Mouse (Mus musculus) bone marrow macrophage, adult 2 months (primary cell): ENCODE data around the gene Fndc11. TPM values are rescaled to one million over a fixed set of nuclear protein-coding genes. Genes with fewer than 3 reads are reported as not detected.

Source experiments
- H3K27ac ChIP-seq: 2 replicates; pipeline ENCODE4 v1.5.1; 2012; ENCODE audit warnings: low read depth, low read length; ENCODE audit not compliant: insufficient read depth
- H3K4me1 ChIP-seq: 2 replicates; pipeline ENCODE4 v1.6.1; 2012; ENCODE audit warnings: low read length; ENCODE audit not compliant: control insufficient read depth, insufficient read depth
- H3K4me3 ChIP-seq: 2 replicates; pipeline ENCODE4 v1.5.1; 2012; ENCODE audit warnings: mild to moderate bottlenecking, low read length, moderate library complexity; ENCODE audit not compliant: insufficient read depth
- CTCF ChIP-seq: IDR thresholded peaks from 2 replicates; pipeline ENCODE4 v1.5.1; 2012; ENCODE audit warnings: low read depth, mild to moderate bottlenecking, low read length, moderate library complexity
- POLR2A ChIP-seq: IDR thresholded peaks from 2 replicates; pipeline ENCODE4 v1.6.1; 2012; ENCODE audit warnings: mild to moderate bottlenecking, low read depth, low read length, borderline replicate concordance
- polyA plus RNA-seq: library from polyadenylated mRNA; stranded (reverse); fragments of >200 nt; gene quantifications from 2 replicates; pipeline ENCODE4 v1.2.4, GENCODE M21; 2012; ENCODE audit not compliant: missing spikeins, insufficient read depth, insufficient read length

Fndc11 gene
- polyA plus RNA-seq, 1 experiment = not detected

- H3K4me1 ChIP-seq = peaks cover 3% of the 10 kb centered on the region
- no peak for TF ChIP-seq POLR2A
- TF ChIP-seq CTCF = no peak
- no peak overlapping the region for H3K4me3 ChIP-seq
- H3K27ac ChIP-seq = no peak overlapping the region
These were observed 29.4 kb downstream of the Fndc11 start for GRCm38 (mm10) chr2:181249217-181249616.

GRCm38 (mm10) chr2:181251841-181252240 is 32.0 kb downstream of the Fndc11 start:
- no peak overlapping the region for H3K27ac ChIP-seq
- no peaks in the 10 kb centered on the region for H3K4me1 ChIP-seq
- H3K4me3 ChIP-seq = no peak overlapping the region
- TF ChIP-seq CTCF (no peak), POLR2A (no peak)

- H3K4me3 ChIP-seq = no peak overlapping the region
- no peak overlapping the region for H3K27ac ChIP-seq
- TF ChIP-seq POLR2A (no peak), CTCF (no peak)
- H3K4me1 ChIP-seq = no peaks in the 10 kb centered on the region
These were observed 33.4 kb downstream of the Fndc11 start for GRCm38 (mm10) chr2:181253248-181253647.

- Histone ChIP-seq H3K27ac (no peak overlapping the region), H3K4me1 (no peaks in the 10 kb centered on the region), H3K4me3 (no peak overlapping the region)
- TF ChIP-seq CTCF (no peak), POLR2A (no peak)
These were observed 47.0 kb downstream of the Fndc11 start for GRCm38 (mm10) chr2:181266839-181267238.

- TF ChIP-seq CTCF = no peak
- TF ChIP-seq POLR2A = no peak
- peaks cover 30% of the 10 kb centered on the region for H3K4me1 ChIP-seq
- no peak overlapping the region for H3K4me3 ChIP-seq
- H3K27ac ChIP-seq = no peak overlapping the region
These were observed 52.3 kb downstream of the Fndc11 start for GRCm38 (mm10) chr2:181272092-181272491.

Other genes with a start within 250 kb of the Fndc11 start
- gene Col20a1, start 233.5 kb upstream of the Fndc11 start, polyA plus RNA-seq = 1.5 and 1.9 TPM in 2 replicates
- gene Chrna4, start 176.5 kb upstream of the Fndc11 start, polyA plus RNA-seq = not detected in 2 replicates
- not detected in 2 replicates for gene Kcnq2, start 84.7 kb upstream of the Fndc11 start, polyA plus RNA-seq
- gene Eef1a2, start 63.0 kb upstream of the Fndc11 start, polyA plus RNA-seq = 0.39 TPM in 1 of 2 replicates, not detected in the other
- 46.1 and 47.5 TPM in 2 replicates for gene Ppdpf, start 32.8 kb upstream of the Fndc11 start, polyA plus RNA-seq
- gene Ptk6, start 17.2 kb upstream of the Fndc11 start, polyA plus RNA-seq = not detected in 2 replicates
- gene Srms, start 6.8 kb upstream of the Fndc11 start, polyA plus RNA-seq = not detected in 2 replicates
- 11.2 and 13.3 TPM in 2 replicates for gene Helz2, start 22.0 kb downstream of the Fndc11 start, polyA plus RNA-seq
- gene Gmeb2, start 68.0 kb downstream of the Fndc11 start, polyA plus RNA-seq = 11.4 and 16.4 TPM in 2 replicates
- gene Stmn3, start 94.5 kb downstream of the Fndc11 start, polyA plus RNA-seq = not detected in 2 replicates
- gene Rtel1, start 99.7 kb downstream of the Fndc11 start, polyA plus RNA-seq = 17.1 and 27.3 TPM in 2 replicates
- 18.7 and 22.5 TPM in 2 replicates for gene Zgpat, start 144.9 kb downstream of the Fndc11 start, polyA plus RNA-seq
- 41.3 and 47.7 TPM in 2 replicates for gene Arfrp1, start 145.4 kb downstream of the Fndc11 start, polyA plus RNA-seq
- gene Lime1, start 160.1 kb downstream of the Fndc11 start, polyA plus RNA-seq = 10.9 and 15.7 TPM in 2 replicates
- gene Zbtb46, start 239.4 kb downstream of the Fndc11 start, polyA plus RNA-seq = 0.11 and 0.55 TPM in 2 replicates